Mouse (Mus musculus): ENCODE results near the gene Erc2. TPM values are rescaled to one million over a fixed set of nuclear protein-coding genes. Genes with fewer than 3 reads are reported as not detected.

The Erc2 gene
- polyA plus RNA-seq, 1 experiment from 2014 or later: 3.1 TPM

DNA sequence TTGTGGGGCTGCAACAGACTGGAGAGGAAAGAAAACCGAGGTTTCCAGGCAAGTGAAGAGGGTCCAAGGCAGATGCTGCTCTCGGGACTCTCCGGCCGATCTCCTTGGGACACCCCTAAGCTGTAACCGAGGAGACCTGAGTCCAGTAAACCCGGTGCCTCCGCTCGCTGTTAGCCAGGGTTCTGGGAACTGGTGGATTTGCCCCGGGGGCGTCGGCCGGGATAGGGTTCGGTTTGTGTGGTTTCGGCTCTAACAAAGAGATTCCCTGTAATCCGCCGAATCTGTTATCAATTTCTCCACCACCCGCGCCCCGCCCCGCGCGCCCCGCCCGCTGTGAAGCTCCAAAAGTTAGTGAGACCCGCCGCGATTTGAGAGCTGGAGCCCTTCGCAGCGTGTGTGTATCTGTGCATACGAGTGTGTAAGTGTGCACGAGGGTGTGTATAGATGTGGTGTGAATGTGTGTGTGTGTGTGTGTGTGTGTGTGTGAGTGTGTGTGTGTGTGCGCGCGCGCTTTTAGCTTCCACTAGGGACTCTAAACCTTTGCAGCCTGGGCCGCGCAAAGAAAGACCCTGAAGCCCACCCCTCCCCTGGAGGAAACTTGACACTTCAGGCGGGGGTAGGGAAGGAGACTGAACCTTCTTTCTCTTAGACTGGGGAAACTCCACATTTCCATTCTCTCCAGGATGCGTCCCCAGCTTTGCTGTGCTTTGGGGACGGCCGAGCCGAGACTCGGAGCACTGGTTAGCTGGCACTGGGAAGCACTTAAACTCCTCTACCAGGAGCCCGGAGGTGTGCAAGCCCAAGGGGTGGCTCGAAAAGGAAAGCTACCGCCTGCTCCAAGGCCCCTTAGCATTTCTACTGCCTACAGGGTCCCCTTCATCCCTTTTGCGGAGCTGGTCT is 887.5 kb downstream of the Erc2 start:
- H3K27me3 ChIP-seq (replicated peaks; ENCODE audit: control insufficient read depth, insufficient read depth, low read length): peaks cover 60% of the 10 kb centered on the region
- peak overlapping the region; percentile 17; the same call in 1 of the 2 replicates for H3K9ac ChIP-seq (ENCODE audit: low read depth, low read length)
- H3K4me2 ChIP-seq (replicated peaks; ENCODE audit: low read depth): peak overlapping the region; percentile 64
- no peak for TF ChIP-seq CTCF (IDR thresholded peaks at IDR 0.05; ENCODE audit: low read depth)
- H3K4me3 ChIP-seq (ENCODE audit: low read depth, low read length): peak overlapping the region; percentile 40
- no peaks in the 10 kb centered on the region for H3K9me3 ChIP-seq (ENCODE audit: control insufficient read depth)
- no peaks in the 10 kb centered on the region for H3K36me3 ChIP-seq (ENCODE audit: control insufficient read depth, insufficient read depth)
- no peak for ATAC-seq
- 0 out of 2 replicates have a peak, but pooled peaks cover 6% of the 10 kb centered on the region for H3K4me1 ChIP-seq (replicated peaks; ENCODE audit: control insufficient read depth, insufficient read depth, low read length)
- 7% methylated on average over 47 of the region's 47 CpGs for WGBS
- H3K27ac ChIP-seq (ENCODE audit: low read depth, low read length): no peak overlapping the region

DNA sequence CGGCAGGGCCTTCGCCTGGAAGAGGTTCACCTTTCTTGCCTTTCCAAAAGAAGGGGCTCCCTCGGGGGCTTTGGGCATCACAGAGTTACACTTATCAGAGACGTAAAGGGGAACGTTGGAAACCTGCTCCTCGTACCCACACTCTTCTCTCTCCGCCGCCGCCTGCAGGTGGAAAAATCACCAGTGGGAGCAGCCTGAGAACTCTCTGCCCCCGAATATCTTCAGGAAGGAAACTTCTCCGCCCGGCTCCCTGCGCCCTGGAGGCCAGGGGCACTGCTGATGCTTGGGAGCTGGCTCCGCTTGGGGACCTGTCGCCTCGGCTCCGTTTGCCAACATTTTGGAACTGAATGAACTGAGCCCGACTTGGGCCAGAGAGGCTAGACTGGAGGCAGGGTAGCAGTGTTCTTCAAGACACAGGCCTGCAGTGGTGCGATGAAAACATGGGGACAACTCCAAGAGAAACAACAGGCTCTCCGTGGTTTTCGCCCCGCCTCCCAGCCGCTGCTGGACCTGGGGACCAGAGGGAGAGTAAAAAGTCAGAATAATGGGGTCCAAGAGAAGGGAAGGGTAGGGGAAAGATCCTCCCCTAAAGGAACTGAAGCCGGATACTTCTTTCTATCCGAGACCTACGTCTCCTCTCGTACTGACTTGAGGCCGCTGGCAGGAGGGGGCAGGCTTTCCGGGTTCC is 888.3 kb downstream of the Erc2 start:
- Histone ChIP-seq H3K4me3 (ENCODE audit: low read depth, low read length) (peak overlapping the region; percentile 40), H3K27me3 (replicated peaks; ENCODE audit: control insufficient read depth, insufficient read depth, low read length) (peaks cover 63% of the 10 kb centered on the region), H3K9me3 (ENCODE audit: control insufficient read depth) (no peaks in the 10 kb centered on the region), H3K4me1 (replicated peaks; ENCODE audit: control insufficient read depth, insufficient read depth, low read length) (0 out of 2 replicates have a peak, but pooled peaks cover 6% of the 10 kb centered on the region), H3K4me2 (replicated peaks; ENCODE audit: low read depth) (peak overlapping the region; percentile 64), H3K9ac (ENCODE audit: low read depth, low read length) (peak overlapping the region; percentile 17; the same call in 1 of the 2 replicates), H3K27ac (ENCODE audit: low read depth, low read length) (no peak overlapping the region), H3K36me3 (ENCODE audit: control insufficient read depth, insufficient read depth) (no peaks in the 10 kb centered on the region)
- WGBS: 18% methylated on average over 29 of the region's 29 CpGs
- ATAC-seq: no peak
- TF ChIP-seq CTCF (IDR thresholded peaks at IDR 0.05; ENCODE audit: low read depth): peak; percentile 44; the same call in 1 of the 2 replicates

DNA sequence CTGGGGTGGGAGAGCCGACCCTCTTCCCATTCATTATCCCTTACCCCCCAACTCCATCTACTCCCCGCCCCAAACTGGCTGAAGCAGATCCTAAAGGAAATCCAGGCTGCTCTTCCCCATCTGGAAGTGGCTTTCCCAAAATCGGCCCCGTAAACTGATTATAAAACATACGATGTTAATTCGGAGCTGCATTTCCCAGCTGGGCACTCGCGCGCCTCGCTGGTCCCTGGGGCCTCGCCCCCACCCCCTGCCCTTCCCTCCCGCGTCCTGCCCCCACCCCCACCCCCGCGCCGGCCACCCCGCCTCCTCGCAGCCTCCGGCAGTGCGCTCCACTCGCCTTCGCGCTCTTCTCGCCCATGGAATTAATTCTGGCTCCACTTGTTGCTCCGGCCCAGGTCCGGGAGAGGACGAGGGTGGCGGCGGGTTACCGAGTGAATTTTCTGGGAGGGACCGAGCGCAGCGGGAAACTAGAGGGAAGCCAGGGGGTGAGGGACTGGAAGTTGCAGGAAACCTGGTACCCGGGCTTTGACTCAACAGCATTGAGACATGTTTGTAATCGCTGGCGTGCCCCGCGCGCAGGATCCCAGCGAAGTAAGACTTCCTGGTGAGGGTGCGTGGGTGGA is 888.9 kb downstream of the Erc2 start:
- Histone ChIP-seq H3K4me2 (replicated peaks; ENCODE audit: low read depth) (peak overlapping the region; percentile 64), H3K4me1 (replicated peaks; ENCODE audit: control insufficient read depth, insufficient read depth, low read length) (0 out of 2 replicates have a peak, but pooled peaks cover 6% of the 10 kb centered on the region), H3K27me3 (replicated peaks; ENCODE audit: control insufficient read depth, insufficient read depth, low read length) (peaks cover 59% of the 10 kb centered on the region), H3K36me3 (ENCODE audit: control insufficient read depth, insufficient read depth) (no peaks in the 10 kb centered on the region), H3K9ac (ENCODE audit: low read depth, low read length) (peak overlapping the region; percentile 17; the same call in 1 of the 2 replicates), H3K4me3 (ENCODE audit: low read depth, low read length) (peak overlapping the region; percentile 40), H3K9me3 (ENCODE audit: control insufficient read depth) (no peaks in the 10 kb centered on the region), H3K27ac (ENCODE audit: low read depth, low read length) (no peak overlapping the region)
- ATAC-seq: no peak
- WGBS: 4% methylated on average over 41 of the region's 41 CpGs
- TF ChIP-seq CTCF (IDR thresholded peaks at IDR 0.05; ENCODE audit: low read depth): no peak

DNA sequence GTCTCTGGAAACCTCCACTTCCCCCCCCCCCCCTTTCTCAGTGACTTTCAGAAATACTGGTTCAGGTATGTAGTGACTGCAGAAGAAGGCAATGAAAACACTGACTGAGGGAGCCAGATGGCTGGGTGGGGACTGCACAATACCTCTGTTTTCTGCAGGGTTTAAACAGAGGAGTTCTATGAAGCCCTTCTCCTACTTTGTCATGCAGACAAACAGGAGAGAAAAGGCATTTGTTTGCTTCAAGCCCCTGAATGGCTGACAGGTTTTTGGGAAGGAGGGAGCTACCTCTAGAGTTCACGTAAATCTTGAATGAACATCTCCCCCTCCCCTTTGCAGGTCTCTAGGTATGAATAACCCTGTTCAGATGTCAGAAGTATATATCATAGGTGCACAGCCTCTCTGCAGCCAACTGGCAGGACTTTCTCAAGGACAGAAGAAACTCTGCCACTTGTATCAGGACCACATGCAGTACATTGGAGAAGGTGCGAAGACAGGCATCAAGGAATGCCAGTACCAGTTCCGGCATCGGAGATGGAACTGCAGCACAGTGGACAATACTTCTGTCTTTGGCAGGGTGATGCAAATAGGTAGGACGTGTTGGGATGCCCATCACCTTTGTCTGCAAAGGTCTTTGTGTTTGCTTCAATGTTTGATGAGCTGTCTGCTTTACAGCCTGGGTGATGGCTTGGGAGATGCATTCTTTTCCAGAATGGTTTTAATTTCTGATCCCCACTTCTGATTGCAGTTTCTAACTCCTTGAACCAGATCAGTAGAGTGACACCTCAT is 890.8 kb downstream of the Erc2 start:
- H3K27ac ChIP-seq (ENCODE audit: low read depth, low read length): no peak overlapping the region
- no peaks in the 10 kb centered on the region for H3K36me3 ChIP-seq (ENCODE audit: control insufficient read depth, insufficient read depth)
- H3K9ac ChIP-seq (ENCODE audit: low read depth, low read length): no peak overlapping the region
- no peak for TF ChIP-seq CTCF (IDR thresholded peaks at IDR 0.05; ENCODE audit: low read depth)
- no peak for ATAC-seq
- no peak overlapping the region for H3K4me2 ChIP-seq (replicated peaks; ENCODE audit: low read depth)
- 0 out of 2 replicates have a peak, but pooled peaks cover 6% of the 10 kb centered on the region for H3K4me1 ChIP-seq (replicated peaks; ENCODE audit: control insufficient read depth, insufficient read depth, low read length)
- H3K4me3 ChIP-seq (ENCODE audit: low read depth, low read length): no peak overlapping the region
- WGBS: 90% methylated on average over 5 of the region's 5 CpGs
- H3K9me3 ChIP-seq (ENCODE audit: control insufficient read depth): no peaks in the 10 kb centered on the region
- peaks cover 48% of the 10 kb centered on the region for H3K27me3 ChIP-seq (replicated peaks; ENCODE audit: control insufficient read depth, insufficient read depth, low read length)

DNA sequence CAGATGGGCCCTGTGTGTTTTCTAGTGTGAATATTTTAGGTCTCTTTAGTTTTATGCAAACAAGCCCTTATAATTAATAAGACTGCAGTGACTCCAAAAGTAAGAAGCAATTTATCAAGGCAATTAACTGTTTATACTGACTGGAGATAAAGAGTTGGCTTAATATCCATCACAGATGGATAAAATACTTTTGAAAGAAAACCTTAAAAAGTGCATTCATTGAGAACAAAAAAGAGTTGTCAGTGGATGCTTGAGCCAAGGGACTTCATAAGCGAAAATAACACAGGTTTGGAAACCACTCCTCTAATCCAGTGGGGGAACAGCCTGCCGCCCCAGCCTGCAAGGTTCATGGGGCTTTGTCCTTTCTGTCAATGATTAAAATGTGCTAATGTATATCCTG is 891.9 kb downstream of the Erc2 start:
- no peak overlapping the region for H3K4me3 ChIP-seq (ENCODE audit: low read depth, low read length)
- H3K36me3 ChIP-seq (ENCODE audit: control insufficient read depth, insufficient read depth): no peaks in the 10 kb centered on the region; the same call in 1 of the 2 replicates
- WGBS: 63% methylated on average over 2 of the region's 2 CpGs
- H3K27me3 ChIP-seq (replicated peaks; ENCODE audit: control insufficient read depth, insufficient read depth, low read length): peaks cover 38% of the 10 kb centered on the region
- H3K4me1 ChIP-seq (replicated peaks; ENCODE audit: control insufficient read depth, insufficient read depth, low read length): 0 out of 2 replicates have a peak, but pooled peaks cover 6% of the 10 kb centered on the region
- no peak overlapping the region for H3K9ac ChIP-seq (ENCODE audit: low read depth, low read length)
- no peak for ATAC-seq
- no peak overlapping the region for H3K27ac ChIP-seq (ENCODE audit: low read depth, low read length)
- no peak overlapping the region for H3K4me2 ChIP-seq (replicated peaks; ENCODE audit: low read depth)
- TF ChIP-seq CTCF (IDR thresholded peaks at IDR 0.05; ENCODE audit: low read depth): no peak
- H3K9me3 ChIP-seq (ENCODE audit: control insufficient read depth): no peaks in the 10 kb centered on the region
